Comparison of ENCODE assay signal across 8 mouse cellular contexts in the genomic region with DNA sequence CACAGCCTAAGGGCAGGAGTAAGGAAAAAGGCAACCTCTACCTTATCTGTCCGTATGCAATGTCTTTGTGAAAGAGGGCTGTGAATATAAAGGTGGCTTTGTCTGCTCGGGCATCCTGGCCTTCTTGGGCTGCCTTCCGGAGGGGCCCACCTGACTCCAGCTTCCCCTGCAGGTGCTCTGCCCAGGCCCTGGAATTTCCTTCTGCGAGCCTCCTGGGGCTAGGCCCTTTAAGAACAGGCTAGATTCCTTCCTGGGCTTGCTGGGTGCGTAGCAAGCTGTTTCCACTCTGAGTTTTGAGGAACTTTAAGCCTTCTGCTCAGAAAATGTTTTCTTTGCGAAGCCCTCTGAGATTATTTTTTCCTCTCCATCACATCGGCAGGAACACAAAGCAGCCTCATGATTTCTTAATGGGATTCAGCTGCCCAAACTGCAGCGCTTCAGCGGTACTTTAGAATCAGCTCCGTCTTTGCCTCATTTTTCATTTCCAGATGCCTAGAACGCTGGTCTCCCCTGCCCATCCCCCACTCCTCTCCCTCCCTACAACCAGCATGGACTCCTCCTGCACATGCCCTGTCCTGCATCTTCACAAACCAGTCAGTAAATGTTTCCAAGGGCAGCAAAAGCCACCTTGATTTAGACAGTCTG.
A peak's percentile ranks its signal among the peaks of the same experiment; 100 is the strongest.
DNase-seq lines count a peak whose midpoint lies in the region; ATAC-seq lines count a peak whose summit lies in the region.
"Had no signal": no experiment of that assay in that cellular context is flagged by ENCODE, and none has a peak within 500 bp of the region (broad histone marks: within the 10 kb centered on the region; RNA-seq: fewer than 3 reads in every experiment).

No protein-coding gene starts in this region.

- peak overlapping the region; percentile 35; the same call in 1 of the 2 replicates for H3K27ac ChIP-seq in neural tube, embryonic 14.5 days (ENCODE audit: low read depth, low read length)
- H3K27ac ChIP-seq: liver, embryonic 14.5 days had no signal

- H3K4me1 ChIP-seq in neural tube, embryonic 14.5 days (ENCODE audit: control insufficient read depth, insufficient read depth, low read length) = 0 out of 2 replicates have a peak, but pooled peaks cover 8% of the 10 kb centered on the region

- H3K4me2 ChIP-seq in neural tube, embryonic 14.5 days (ENCODE audit: low read depth, low read length) = no peak overlapping the region

- no peaks in the 10 kb centered on the region for H3K27me3 ChIP-seq in neural tube, embryonic 14.5 days (ENCODE audit: control insufficient read depth, insufficient read depth, low read length)

- DNase-seq in ES-CJ7 (ENCODE audit: low read depth, low spot score) (peak; percentile 27), ZHBTc4 (ENCODE audit: low read depth, low spot score) (peak; percentile 69)
- peak; percentile 22 to 33 for DNase-seq in gastrocnemius, postnatal 4 days (ENCODE audit: low spot score in 2 of 2)
- DNase-seq in layer of hippocampus, adult 9-11 months = peak; percentile 22
- no peak for DNase-seq in ovary, postnatal 36 days (ENCODE audit: low spot score)

- ATAC-seq in neural tube, embryonic 14.5 days (ENCODE audit: low read depth) = no peak
- ATAC-seq in inflammation-experienced regulatory T-cells, adult 6 months = no peak

- WGBS in neural tube, embryonic 14.5 days = 27% methylated on average over 11 of the region's 11 CpGs

- H3K4me3 ChIP-seq in neural tube, embryonic 14.5 days (ENCODE audit: low read depth, low read length) = no peak overlapping the region

- H3K36me3 ChIP-seq in neural tube, embryonic 14.5 days (ENCODE audit: control insufficient read depth, insufficient read depth, low read length) = no peaks in the 10 kb centered on the region

- no peaks in the 10 kb centered on the region for H3K9me3 ChIP-seq in neural tube, embryonic 14.5 days (ENCODE audit: control insufficient read depth, low read length)

- H3K9ac ChIP-seq in neural tube, embryonic 14.5 days (replicated peaks; ENCODE audit: low read depth, low read length) = no peak overlapping the region
- H3K9ac ChIP-seq: liver, embryonic 14.5 days had no signal
